Mouse (Mus musculus) left cerebral cortex, postnatal 4 days (tissue): ENCODE results near the gene Btbd35f20. TPM values are rescaled to one million over a fixed set of nuclear protein-coding genes. Genes with fewer than 3 reads are reported as not detected.
"Not testable (repeated sequence)": the region's sequence is repeated elsewhere in the genome, so short reads cannot be mapped to it uniquely, and the experiment has no call there.

Source experiments
- DNase-seq: peaks from one replicate; pipeline ENCODE4 v3.0.0-alpha.2; 2022
- intact Hi-C: fragments of 180-260 bp; cut with DNase I; formaldehyde crosslinking; loops from one replicate; pipeline ENCODE4 v1.15.1; 2025
- total RNA-seq, 2 experiments: library from RNA; stranded (reverse); gene quantifications; 2 replicates each; pipeline ENCODE4 v1.2.3; 2021

Gene Btbd35f20
- total RNA-seq: not detected

DNA sequence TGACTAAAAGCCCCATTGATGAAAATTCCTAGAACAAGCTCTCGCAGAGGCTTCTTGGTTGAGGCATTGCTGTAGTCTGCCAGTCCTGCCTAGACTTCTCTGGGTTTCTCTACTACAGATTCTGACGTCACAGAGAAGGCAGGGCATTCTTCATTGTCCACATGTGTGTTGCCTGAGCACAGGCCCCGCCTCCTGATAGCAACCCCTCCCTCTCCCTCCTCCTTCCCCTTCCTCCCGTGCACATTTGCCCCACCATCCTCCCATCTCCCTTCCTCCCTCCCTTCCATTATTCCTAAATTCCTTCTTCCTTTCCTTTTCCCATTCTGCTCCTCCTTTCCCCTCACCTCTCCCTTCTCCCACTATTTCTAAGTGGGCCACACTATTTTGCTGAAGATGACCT, at the start of gene Btbd35f20:
Btbd35f20 (minus strand) TSS at position 101 of the 400 bp plus-strand sequence.
- intact Hi-C loops, DNase-seq: not testable (repeated sequence)

Other genes starting within 250 kb of the Btbd35f20 start
- not detected for gene Btbd35f28, start 94.7 kb downstream of the Btbd35f20 start, total RNA-seq
- gene Btbd35f17, start 79.4 kb upstream of the Btbd35f20 start, total RNA-seq: not detected